9 mouse cellular contexts compared by ENCODE assay signal in genomic region chr9:53673571-53673970, GRCm38 (mm10). TPM values are rescaled to one million over a fixed set of nuclear protein-coding genes. Genes with fewer than 3 reads are reported as not detected.
DNase-seq lines count a peak whose midpoint lies in the region; ATAC-seq and TF ChIP-seq lines count a peak whose summit lies in the region.
"Had no signal": no experiment of that assay in that cellular context is flagged by ENCODE, and none has a peak within 500 bp of the region (broad histone marks: within the 10 kb centered on the region; RNA-seq: fewer than 3 reads in every experiment).

No protein-coding gene starts in this region.

- WGBS in liver, embryonic 14.5 days (ENCODE audit: insufficient replicate concordance), result 17% methylated on average over 3 of the region's 3 CpGs

- no peaks in the 10 kb centered on the region for H3K79me3 ChIP-seq in C2C12 (ENCODE audit: low read depth)

- DNase-seq in G1E (ENCODE audit: low spot score), result peak; percentile 30
- peak; percentile 59 for DNase-seq in cerebellum, adult 11-12 months
- peak; percentile 72 to 82 for DNase-seq in frontal cortex, postnatal 36 days (ENCODE audit: low spot score in 2 of 2)
- peak; percentile 80 to 91 for DNase-seq in kidney, postnatal 25 days
- DNase-seq in liver, embryonic 14.5 days (ENCODE audit: low read depth in 3 of 3, low spot score in 3 of 3), result peak; percentile 55 to 61 (median 59)
- peak; percentile 85 for DNase-seq in retina, postnatal 1 day
- DNase-seq in thymus, postnatal 4 days, result peak; percentile 89

- no peaks in the 10 kb centered on the region for H3K36me3 ChIP-seq in C2C12 (ENCODE audit: control insufficient read depth, insufficient read depth)
- peaks cover 16% of the 10 kb centered on the region for H3K36me3 ChIP-seq in G1E (replicated peaks)
- H3K36me3 ChIP-seq in liver, embryonic 14.5 days (replicated peaks; ENCODE audit: control insufficient read depth, insufficient read depth, low read depth), result no peaks in the 10 kb centered on the region
- H3K36me3 ChIP-seq: limb, embryonic 13.5 days had no signal

- ATAC-seq in G1E (ENCODE audit: extremely low read depth, insufficient number of reproducible peaks, low FRiP score, poor library complexity, severe bottlenecking), result peak; percentile 45; the same call in 1 of the 2 replicates
- ATAC-seq in liver, embryonic 14.5 days (ENCODE audit: insufficient read depth), result 0 out of 2 replicates have a peak, but pooled peaks have one; percentile 44

- H3K9me3 ChIP-seq in G1E (replicated peaks), result no peaks in the 10 kb centered on the region
- no peaks in the 10 kb centered on the region for H3K9me3 ChIP-seq in liver, embryonic 14.5 days (ENCODE audit: control insufficient read depth, low read length)
- H3K9me3 ChIP-seq: limb, embryonic 13.5 days had no signal

- H3K4me2 ChIP-seq in liver, embryonic 14.5 days (ENCODE audit: low read depth), result no peak overlapping the region
- H3K4me2 ChIP-seq: limb, embryonic 13.5 days had no signal

- H3K79me2 ChIP-seq in C2C12 (ENCODE audit: control insufficient read depth, insufficient read depth), result no peaks in the 10 kb centered on the region

- H3K9ac ChIP-seq in liver, embryonic 14.5 days (replicated peaks), result no peak overlapping the region
- H3K9ac ChIP-seq: limb, embryonic 13.5 days had no signal

- TF ChIP-seq CTCF in C2C12 (IDR thresholded peaks at IDR 0.05; ENCODE audit: control insufficient read depth, insufficient read depth, insufficient read length) (peak; percentile 38), G1E (IDR thresholded peaks at IDR 0.05; ENCODE audit: low read depth, low read length) (peak; percentile 65)
- peak; percentile 83 for TF ChIP-seq CTCF in liver, embryonic 14.5 days (IDR thresholded peaks at IDR 0.05; ENCODE audit: low read depth)

- no peak overlapping the region for H3K27ac ChIP-seq in liver, embryonic 14.5 days
- H3K27ac ChIP-seq: limb, embryonic 13.5 days had no signal

- H3ac ChIP-seq in C2C12 (ENCODE audit: control insufficient read depth, insufficient read length, low read depth), result no peak overlapping the region

- H3K4me3 ChIP-seq in C2C12 (ENCODE audit: insufficient read depth, poor library complexity, severe bottlenecking) (no peak overlapping the region), G1E (ENCODE audit: low read depth, low read length) (no peak overlapping the region)
- H3K4me3 ChIP-seq in liver, embryonic 14.5 days (ENCODE audit: insufficient read depth in 1 of 2, low read depth in 2 of 2, low read length in 2 of 2), result no peak overlapping the region
- H3K4me3 ChIP-seq: limb, embryonic 13.5 days had no signal

- no peak for TF ChIP-seq EP300 in liver, embryonic 14.5 days (IDR thresholded peaks at IDR 0.05; ENCODE audit: low read depth)

- H3K4me1 ChIP-seq in G1E (ENCODE audit: insufficient read depth, low read depth, low read length), result 0 out of 2 replicates have a peak, but pooled peaks cover 6% of the 10 kb centered on the region
- H3K4me1 ChIP-seq in liver, embryonic 14.5 days (replicated peaks; ENCODE audit: control insufficient read depth in 2 of 2, insufficient read depth in 2 of 2, low read length in 1 of 2), result peaks cover 0 to 3% of the 10 kb centered on the region in 2 experiments; a peak in 2 of 4 replicates
- H3K4me1 ChIP-seq: limb, embryonic 13.5 days had no signal

- H3K27me3 ChIP-seq in C2C12 (ENCODE audit: control insufficient read depth, insufficient read depth, insufficient read length) (no peaks in the 10 kb centered on the region), G1E (ENCODE audit: insufficient read depth, low read length) (no peaks in the 10 kb centered on the region)
- no peaks in the 10 kb centered on the region for H3K27me3 ChIP-seq in liver, embryonic 14.5 days (ENCODE audit: control insufficient read depth, insufficient read depth, low read length)
- H3K27me3 ChIP-seq: limb, embryonic 13.5 days had no signal

TF ChIP-seq in C2C12, 6 proteins besides CTCF, POLR2A, EP300 and RAD21:
- TF ChIP-seq MYOD1 (IDR thresholded peaks at IDR 0.05; ENCODE audit: control insufficient read depth, insufficient read length, low read depth) (no peak), USF1 (IDR thresholded peaks at IDR 0.05; ENCODE audit: low read depth) (no peak), FOSL1 (IDR thresholded peaks at IDR 0.05; ENCODE audit: insufficient read depth, low read length, poor library complexity, severe bottlenecking) (no peak), MAX (IDR thresholded peaks at IDR 0.05) (no peak), MYOG (IDR thresholded peaks at IDR 0.05; ENCODE audit: control insufficient read depth, extremely low read depth, insufficient read length) (no peak), CEBPB (IDR thresholded peaks at IDR 0.05; ENCODE audit: low read depth) (no peak)

RNA-seq across cellular contexts. Expression of gene Cul5, which starts 3.8 kb away (rescaled TPM):
- polyA plus RNA-seq in C2C12 (2012; fragmentation: generic; extraction: Trizol) (7.2 TPM), G1E (2012) (5.1 and 6.5 TPM in 2 replicates)
- total RNA-seq in G1E (2014; fragmentation: Nextera tagmentation) (44.8 and 51.3 TPM in 2 replicates), G1E (2017) (53.6 and 60.9 TPM in 2 replicates)
- polyA plus RNA-seq in liver, embryonic 14.5 days (2012; rRNA removed), result 2.2 and 3.8 TPM in 2 replicates
- 12.8 and 15.1 TPM in 2 replicates for polyA plus RNA-seq in liver, embryonic 14.5 days (2014; fragmentation: Nextera tagmentation; extraction: Ambion mirVana)

RNA-seq across cellular contexts. Expression of gene Rab39, which starts 32.5 kb away (rescaled TPM):
- polyA plus RNA-seq in C2C12 (2012; fragmentation: generic; extraction: Trizol), result not detected
- not detected in 2 replicates for total RNA-seq in G1E (2014; fragmentation: Nextera tagmentation)
- total RNA-seq in G1E (2017), result 0.06 and 0.11 TPM in 2 replicates
- not detected in 2 replicates for polyA plus RNA-seq in G1E (2012)
- 0.26 and 0.31 TPM in 2 replicates for polyA plus RNA-seq in liver, embryonic 14.5 days (2012; rRNA removed)
- polyA plus RNA-seq in liver, embryonic 14.5 days (2014; fragmentation: Nextera tagmentation; extraction: Ambion mirVana), result 0.51 and 0.62 TPM in 2 replicates

Comparison
In these comparisons a context has a peak if more than half of its experiments do, and no peak if none do; other contexts are left out.
1. DNase-seq: peak in every context shown above with its lines; median percentile 89 in thymus, postnatal 4 days; 86 in kidney, postnatal 25 days; 85 in retina, postnatal 1 day; 77 in frontal cortex, postnatal 36 days; 59 in cerebellum, adult 11-12 months; 59 in liver, embryonic 14.5 days; 30 in G1E.